Mouse (Mus musculus) left cerebral cortex, adult 8-10 months (tissue): Measurements from ENCODE around the gene Anapc16. TPM values are rescaled to one million over a fixed set of nuclear protein-coding genes. Genes with fewer than 3 reads are reported as not detected.

Source experiments
- DNase-seq, 2 experiments: peaks; one replicate each; pipeline ENCODE4 v3.0.0; 2022; ENCODE audit warnings: low spot score in 2 of 2
- total RNA-seq, 4 experiments: library from RNA; stranded (reverse); gene quantifications; 2 replicates each; pipeline ENCODE4 v1.2.4; 2022

The Anapc16 gene
- total RNA-seq, 4 experiments from 2014 or later, result 58.0 to 60.8 (median 60.2) TPM

- DNase-seq, result no peak
Observed at GRCm38 (mm10) chr10:59971813-59972212, 31.1 kb downstream of the Anapc16 start.

DNA sequence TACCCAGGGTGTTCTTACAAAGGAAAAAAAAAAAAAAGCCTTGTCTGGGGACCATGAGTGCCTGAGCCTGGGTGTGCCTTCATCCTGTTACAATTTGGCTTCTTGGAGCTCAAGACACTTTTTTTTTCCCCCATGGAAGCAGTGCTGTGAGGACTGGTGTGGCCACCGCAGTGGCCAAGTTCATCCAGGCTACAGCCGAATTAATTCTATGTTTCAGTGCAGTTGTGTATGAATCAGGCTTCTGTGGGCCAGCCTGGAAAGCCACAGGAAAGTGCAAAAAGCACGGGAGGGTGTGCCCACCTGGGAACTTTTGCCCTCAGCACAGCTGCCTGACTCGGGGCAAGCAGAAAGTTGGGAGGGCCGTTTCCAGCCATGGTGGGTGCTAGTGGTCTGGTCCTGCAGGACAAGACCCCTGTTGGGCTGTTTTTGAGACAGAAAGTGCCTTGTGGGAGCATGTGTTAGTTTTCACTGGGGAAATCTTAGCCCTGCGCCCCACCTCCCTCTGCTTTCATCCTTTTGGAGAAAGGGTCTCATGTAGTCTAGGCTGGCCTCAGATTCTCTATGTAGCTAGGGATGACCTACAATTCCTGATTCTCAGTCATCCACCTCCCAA, 32.4 kb downstream of the Anapc16 start:
- DNase-seq, result no peak

GRCm38 (mm10) chr10:59969821-59970449, 33.0 kb downstream of the Anapc16 start:
- no peak for DNase-seq

- DNase-seq, result no peak
Observed at GRCm38 (mm10) chr10:59967309-59967942, 35.5 kb downstream of the Anapc16 start.

DNA sequence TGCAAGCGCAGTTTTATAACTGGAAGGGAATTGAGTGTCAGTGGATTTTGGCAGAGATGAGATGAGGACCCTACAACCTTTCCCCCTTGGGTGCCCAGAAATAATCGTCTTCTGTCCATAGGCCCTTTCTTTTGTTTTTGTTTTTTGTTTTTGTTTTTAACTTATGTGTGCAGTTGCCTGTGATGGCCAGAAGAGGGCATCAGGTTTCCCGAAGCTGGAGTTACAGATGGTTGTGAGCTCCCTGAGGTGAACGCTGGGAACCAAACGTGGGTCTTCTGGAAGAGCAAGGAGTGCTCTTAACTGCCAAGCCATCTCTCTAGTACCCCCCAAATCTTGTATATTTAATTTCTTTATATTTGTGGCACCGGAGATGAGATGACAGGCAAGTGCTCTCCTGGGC, 36.2 kb downstream of the Anapc16 start:
- DNase-seq, result no peak

DNA sequence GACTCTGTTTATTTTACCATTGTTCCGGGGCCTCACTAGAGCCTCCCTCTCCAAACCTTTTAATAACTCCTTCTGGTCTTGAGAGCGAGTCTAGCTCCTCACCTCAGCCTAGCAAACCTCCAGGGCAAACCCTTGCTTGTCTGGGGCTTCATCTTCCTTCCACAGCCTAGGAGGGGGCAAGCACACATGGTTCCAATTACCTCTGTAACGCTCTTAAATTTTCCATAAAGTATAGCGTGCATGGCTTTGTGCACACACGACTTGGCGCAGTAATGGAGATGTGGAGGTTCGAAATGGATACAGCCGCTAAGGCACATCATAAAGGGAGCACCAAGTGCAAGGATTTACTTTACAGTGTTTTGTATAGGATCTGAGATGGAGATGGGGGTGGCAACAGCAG, 37.1 kb downstream of the Anapc16 start:
- no peak for DNase-seq

DNA sequence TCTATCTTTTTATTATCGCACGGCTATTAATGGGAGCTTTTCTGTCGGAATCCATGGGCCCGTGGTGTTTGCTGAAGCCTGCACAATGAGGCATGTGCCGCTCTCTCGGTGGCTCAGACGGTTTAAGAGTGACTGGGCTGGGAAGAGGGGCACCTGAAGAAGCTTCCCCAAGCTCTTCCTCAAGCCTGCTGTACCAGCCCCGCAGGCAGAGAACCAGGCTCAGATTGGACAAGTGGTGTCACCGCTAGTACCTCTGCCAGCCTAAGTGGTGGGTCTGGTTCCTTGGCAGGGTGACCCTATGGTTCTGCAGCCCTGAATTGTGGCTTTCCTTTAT, 37.6 kb downstream of the Anapc16 start:
- no peak for DNase-seq

DNA sequence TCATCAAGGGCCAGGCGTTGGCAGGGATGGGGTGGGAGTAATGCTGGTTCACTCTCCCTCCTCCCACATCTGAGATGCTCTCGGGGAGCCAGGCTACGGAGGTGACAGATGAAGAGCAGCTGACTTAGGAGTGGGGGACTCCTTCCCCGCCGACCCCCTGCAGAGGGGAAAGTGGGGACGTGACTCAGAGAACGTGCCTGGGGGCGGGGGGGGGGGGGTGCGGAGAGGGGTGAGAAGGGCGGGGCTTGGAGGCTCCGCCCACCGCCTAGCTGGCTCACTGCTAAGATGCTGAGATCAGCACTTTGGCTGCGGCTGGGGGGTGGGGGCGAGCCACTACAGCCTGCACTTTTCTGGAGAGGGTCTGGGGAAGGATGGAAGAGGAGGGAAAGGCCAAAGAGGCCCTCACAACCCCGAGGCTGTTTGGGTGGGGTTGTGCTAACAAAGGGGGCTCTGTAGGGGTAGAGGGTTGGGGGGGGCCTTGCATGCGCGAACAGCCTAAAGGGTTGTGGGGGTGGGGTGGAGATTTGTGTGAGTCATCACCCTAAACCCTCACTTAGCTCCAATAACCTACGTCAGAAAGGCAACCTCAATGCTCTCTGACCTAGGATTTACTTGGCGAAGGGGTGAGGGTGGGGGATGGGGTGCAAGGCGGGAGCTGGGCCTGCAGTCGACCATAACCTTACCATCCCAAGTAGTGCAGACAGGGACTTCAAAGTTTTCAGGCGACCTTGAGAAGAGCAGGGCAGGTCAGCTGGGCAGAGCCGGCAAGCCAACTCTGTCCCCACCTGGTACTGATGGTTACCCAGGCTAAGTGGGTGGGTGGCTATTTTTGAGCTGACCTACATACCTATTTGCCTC, 38.2 kb downstream of the Anapc16 start:
- no peak for DNase-seq

GRCm38 (mm10) chr10:59963609-59964008, 39.3 kb downstream of the Anapc16 start:
- no peak for DNase-seq

GRCm38 (mm10) chr10:59959517-59959916, 43.4 kb downstream of the Anapc16 start:
- DNase-seq, result no peak

DNA sequence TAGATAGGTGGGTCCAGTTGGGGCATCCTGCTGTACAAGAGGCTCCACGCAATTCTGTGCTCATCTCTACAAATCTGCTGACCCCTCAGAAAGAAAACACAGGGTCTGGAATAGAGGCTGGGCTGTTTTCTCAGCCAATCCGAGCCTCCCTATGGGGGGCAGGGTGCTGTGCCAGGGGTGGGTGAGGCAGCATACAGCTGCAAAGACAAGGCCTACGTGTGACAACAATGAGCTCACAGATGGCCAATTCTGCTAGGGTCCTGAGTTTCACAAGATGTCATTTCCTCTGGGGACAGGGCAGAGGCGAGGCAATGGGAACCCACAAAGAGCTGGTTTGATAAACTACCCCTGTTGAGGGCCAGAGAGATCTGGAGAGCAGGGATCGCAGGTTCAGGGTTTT, 44.5 kb downstream of the Anapc16 start:
- DNase-seq, result no peak

GRCm38 (mm10) chr10:59957171-59958149, 45.5 kb downstream of the Anapc16 start:
- DNase-seq, result no peak

DNA sequence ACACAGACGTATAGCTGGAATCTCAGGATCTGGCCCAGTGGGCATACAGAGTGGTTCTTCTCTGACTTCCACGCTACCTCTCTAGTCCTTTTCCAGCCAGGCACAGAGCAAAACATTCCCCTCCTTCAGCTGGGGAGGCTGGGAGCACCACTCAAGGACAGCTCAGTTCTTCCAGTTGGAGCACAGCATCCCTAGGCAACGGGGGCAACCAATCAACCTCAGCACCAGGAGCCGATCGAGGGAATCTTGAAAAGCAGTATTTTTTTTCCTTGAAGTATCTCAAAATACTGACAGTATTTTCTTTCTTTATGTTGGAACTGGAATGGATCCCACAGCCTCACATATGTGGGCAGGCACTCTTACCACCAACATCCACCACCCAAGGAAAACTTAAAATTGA, 46.3 kb downstream of the Anapc16 start:
- no peak for DNase-seq

- DNase-seq, result no peak
Observed at GRCm38 (mm10) chr10:59953564-59954039, 49.3 kb downstream of the Anapc16 start.

GRCm38 (mm10) chr10:59952781-59953563, 50.0 kb downstream of the Anapc16 start:
- DNase-seq, result no peak

DNA sequence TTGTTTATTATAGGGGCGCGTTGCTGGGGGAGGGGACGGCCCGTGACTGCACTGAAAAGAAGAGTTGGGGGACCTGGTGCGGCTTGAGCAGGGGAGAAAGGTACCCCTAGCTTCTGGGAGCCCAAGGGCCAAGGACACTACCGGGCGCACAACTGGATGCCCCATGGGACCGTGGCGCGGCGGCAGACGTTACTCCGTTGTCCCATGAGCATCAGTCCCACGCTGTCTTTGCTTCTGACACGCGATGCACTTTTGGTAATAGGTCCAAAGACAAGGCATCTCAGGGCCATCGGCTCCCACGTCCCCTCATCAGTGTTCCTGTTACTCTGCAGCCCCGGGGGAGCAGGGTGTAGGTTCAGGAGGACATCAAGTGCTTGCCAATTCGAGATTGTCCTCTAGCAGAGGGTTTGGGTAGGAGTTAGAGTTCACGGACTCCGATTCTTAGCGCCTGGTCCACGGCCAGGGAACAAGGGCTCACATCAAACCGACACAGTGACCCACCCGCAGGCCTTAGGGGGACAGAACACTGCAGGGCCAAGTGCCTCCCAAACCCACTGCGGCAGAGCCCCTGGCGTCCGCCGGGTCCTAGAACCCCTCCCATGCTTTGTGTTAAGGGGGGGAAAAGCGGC, 50.7 kb downstream of the Anapc16 start:
- no peak for DNase-seq

DNA sequence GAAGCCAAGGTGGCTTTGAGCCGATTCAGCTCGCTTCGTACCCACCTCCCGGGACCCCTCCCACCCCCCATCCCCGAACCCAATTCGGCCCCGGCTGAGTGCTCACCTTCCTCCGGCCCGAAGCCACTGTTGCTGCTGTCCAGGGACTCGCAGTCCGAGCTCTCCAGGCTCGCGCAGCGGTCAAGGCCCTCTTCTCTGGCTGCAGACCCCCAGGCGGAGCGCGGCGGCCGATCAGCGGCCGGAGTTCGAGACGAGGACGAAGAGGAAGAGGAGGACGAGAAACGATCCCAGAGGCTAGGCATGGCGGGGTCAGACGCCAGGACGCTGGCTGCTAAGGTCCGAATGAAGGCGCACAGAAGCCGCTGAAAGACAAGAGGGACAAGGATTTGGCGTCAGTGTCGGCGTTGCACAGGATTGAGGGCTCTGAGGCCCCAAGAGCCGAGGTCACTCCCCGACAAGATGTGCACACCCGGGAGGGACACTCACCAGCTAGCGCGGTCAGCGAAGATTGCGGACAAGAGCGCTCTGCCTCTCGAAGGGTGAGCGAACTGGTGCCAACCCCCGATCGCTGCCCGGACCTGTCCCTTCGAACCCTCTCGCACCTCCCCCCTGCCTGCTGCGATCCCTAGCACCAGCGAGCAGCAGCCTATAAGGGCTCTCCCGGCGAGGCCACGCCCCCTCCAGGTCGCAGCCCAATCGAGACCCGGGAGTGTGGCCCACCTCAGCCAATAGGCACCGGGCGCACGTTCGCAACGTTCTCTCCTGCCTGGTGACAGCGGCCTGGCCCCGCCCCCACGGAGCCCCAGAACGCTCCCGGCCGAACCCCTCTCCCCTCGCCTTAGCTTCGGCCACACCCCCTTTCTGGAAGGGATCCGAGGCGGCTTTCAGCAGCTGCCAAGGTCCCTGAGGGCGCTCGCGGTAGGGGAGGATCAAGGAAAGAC, 51.5 kb downstream of the Anapc16 start, which contains the start of gene Ddit4:
Gene Ddit4, minus strand, starts transcription at position 624 of the 941 bp plus-strand sequence.
- peak; percentile 99 to 100 for DNase-seq

GRCm38 (mm10) chr10:59950716-59951191, 52.2 kb downstream of the Anapc16 start:
- peak; percentile 80 to 85 for DNase-seq
